Mouse (Mus musculus) cerebellum, adult 8-10 months (tissue): Measurements from ENCODE around the gene Cenpj.
A peak's percentile ranks its signal among the peaks of the same experiment; 100 is the strongest.

Experiments
- DNase-seq: peaks from one replicate; pipeline ENCODE4 v3.0.0; 2022

Gene Cenpj

DNA sequence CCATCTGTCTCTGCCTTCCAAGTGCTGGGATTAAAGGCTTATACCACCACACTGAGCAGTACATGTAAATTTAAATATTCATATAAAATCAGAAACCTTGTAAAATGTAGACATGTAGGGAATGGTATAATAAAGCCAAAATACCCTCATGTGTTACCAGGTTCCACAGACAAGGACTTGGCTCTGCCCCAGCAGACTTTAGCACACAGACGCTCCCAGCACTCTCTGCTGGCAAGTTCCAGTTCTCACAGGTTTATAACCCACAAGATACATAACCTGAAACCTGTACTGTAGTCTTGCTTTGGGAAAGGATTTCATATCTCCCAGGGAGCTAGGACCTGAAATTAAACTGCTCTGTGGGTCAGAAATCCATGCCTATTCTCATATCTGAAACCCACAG is 30.3 kb downstream of the Cenpj start:
- no peak for DNase-seq

DNA sequence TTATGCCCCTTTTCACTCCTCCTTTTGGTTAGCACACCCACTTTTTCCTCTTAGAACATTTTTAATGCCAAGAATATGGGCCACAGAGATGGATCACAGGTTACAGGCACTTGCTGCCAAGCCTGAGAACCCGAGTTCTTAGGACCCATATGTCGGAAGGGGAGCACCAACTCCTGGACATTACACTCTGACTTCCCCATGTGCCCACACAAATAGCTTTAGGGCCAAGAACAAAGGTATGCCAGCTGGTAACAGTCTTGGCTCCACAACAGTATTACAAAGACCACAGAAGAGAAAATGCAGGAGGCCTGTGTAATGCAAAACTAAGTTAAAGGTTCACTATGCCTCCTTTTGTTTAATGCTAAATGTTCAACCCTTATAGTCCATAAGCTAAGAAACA is 44.4 kb downstream of the Cenpj start:
- DNase-seq: peak; percentile 33

- no peak for DNase-seq
Observed at GRCm38 (mm10) chr14:56514775-56515174, 60.5 kb downstream of the Cenpj start.

GRCm38 (mm10) chr14:56512084-56512483 is 63.1 kb downstream of the Cenpj start:
- DNase-seq: no peak

- no peak for DNase-seq
Observed at GRCm38 (mm10) chr14:56506743-56507142, 68.5 kb downstream of the Cenpj start.

DNA sequence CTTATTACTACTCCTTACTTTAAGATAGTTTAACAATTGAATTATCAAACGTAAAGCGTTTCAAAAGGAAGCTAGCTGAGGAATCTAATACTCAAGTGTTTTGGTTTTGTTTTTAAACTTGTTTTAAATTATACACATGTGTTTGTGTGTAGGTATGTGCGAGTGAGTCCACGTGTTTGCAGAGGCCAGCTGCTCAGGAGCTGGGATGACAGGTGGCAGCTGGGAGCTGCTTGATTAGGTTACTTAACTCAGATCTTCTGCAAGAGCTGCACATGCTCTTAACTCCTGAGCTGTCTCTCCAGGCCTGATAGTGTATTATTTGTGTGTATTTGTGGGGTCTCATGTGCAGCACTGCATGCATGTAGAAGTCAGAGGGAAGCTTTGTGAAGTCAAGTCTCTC is 72.8 kb downstream of the Cenpj start:
- DNase-seq: no peak

DNA sequence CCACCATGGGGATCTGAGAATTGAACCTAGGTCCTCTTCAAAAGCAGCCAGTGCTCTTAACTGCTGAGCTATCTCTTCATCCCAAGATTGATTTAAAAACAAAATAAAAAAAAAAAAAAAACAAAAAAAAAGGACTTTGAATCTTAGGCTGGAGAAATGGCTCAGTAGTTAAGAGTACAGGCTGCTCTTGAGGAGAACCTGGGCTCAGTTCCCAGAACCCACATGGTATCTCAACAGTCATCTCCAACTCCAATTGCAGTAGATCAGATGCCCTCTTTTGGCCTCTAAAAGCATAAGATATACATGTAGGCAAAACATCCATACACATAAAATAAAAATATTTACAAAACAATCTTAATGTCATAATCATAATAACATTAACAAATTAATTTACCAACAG is 85.4 kb downstream of the Cenpj start:
- DNase-seq: no peak
